Mouse (Mus musculus) limb, embryonic 13.5 days (tissue): ENCODE results near the gene Ptpn9. TPM values are rescaled to one million over a fixed set of nuclear protein-coding genes. Genes with fewer than 3 reads are reported as not detected.

ENCODE experiments used
- ATAC-seq: fragments of 200-750 bp; cut with Nextera tagmentation; 2 replicates; pipeline ENCODE4 v1.8.0; 2017; ENCODE audit warnings: low read depth, moderate number of reproducible peaks, moderate TSS enrichment; ENCODE audit not compliant: low FRiP score
- H3K27ac ChIP-seq: fragments of 300-500 bp; sonication (generic); 2 replicates; pipeline ENCODE4 v1.5.1; 2015; ENCODE audit warnings: inconsistent platforms, mild to moderate bottlenecking, moderate library complexity
- H3K27me3 ChIP-seq: fragments of 300-500 bp; sonication (generic); 2 replicates; pipeline ENCODE4 v1.6.1; 2015; ENCODE audit warnings: mild to moderate bottlenecking, inconsistent platforms
- H3K36me3 ChIP-seq: fragments of 300-500 bp; sonication (generic); 2 replicates; pipeline ENCODE4 v1.6.1; 2015; ENCODE audit warnings: inconsistent platforms, mild to moderate bottlenecking, moderate library complexity
- H3K4me1 ChIP-seq: fragments of 300-500 bp; sonication (generic); 2 replicates; pipeline ENCODE4 v1.6.1; 2015; ENCODE audit warnings: inconsistent platforms
- H3K4me2 ChIP-seq: fragments of 300-500 bp; sonication (generic); replicated peaks from 2 replicates; pipeline ENCODE4 v1.6.1; 2015; ENCODE audit warnings: inconsistent platforms, mild to moderate bottlenecking, moderate library complexity
- H3K4me3 ChIP-seq: fragments of 300-500 bp; sonication (generic); 2 replicates; pipeline ENCODE4 v1.5.1; 2015; ENCODE audit warnings: moderate library complexity, mild to moderate bottlenecking, inconsistent platforms
- H3K9ac ChIP-seq: fragments of 300-500 bp; sonication (generic); 2 replicates; pipeline ENCODE4 v1.6.1; 2015; ENCODE audit warnings: mild to moderate bottlenecking, inconsistent platforms
- H3K9me3 ChIP-seq: fragments of 300-500 bp; sonication (generic); 2 replicates; pipeline ENCODE4 v1.6.1; 2016; ENCODE audit warnings: inconsistent platforms
- WGBS: fragments of 180-500 bp; shearing (Covaris S2); methylation state at CpG from one replicate; pipeline ENCODE4 v1.1.7; 2015; 5-methylcytosine and 5-hydroxymethylcytosine counted together
- polyA plus RNA-seq: library from polyadenylated mRNA; unstranded; fragments of >200 nt; fragmentation: Nextera tagmentation; extraction: Ambion mirVana; gene quantifications from 2 replicates; pipeline ENCODE4 v1.2.1, GENCODE M21; 2015

Gene Ptpn9
- polyA plus RNA-seq, 1 experiment from 2014 or later = 29.3 TPM

GRCm38 (mm10) chr9:57056237-57056636 lies 61.5 kb downstream of the Ptpn9 start:
- no peaks in the 10 kb centered on the region for H3K4me1 ChIP-seq
- H3K4me3 ChIP-seq = no peak overlapping the region
- no peaks in the 10 kb centered on the region for H3K9me3 ChIP-seq
- ATAC-seq = no peak
- H3K4me2 ChIP-seq = no peak overlapping the region
- H3K9ac ChIP-seq = no peak overlapping the region
- WGBS = 95% methylated on average over 1 of the region's 1 CpGs
- H3K36me3 ChIP-seq = peaks cover 76% of the 10 kb centered on the region
- no peaks in the 10 kb centered on the region for H3K27me3 ChIP-seq
- no peak overlapping the region for H3K27ac ChIP-seq

- H3K4me1 ChIP-seq = no peaks in the 10 kb centered on the region
- H3K9ac ChIP-seq = no peak overlapping the region
- peaks cover 55% of the 10 kb centered on the region for H3K36me3 ChIP-seq
- no peak overlapping the region for H3K4me2 ChIP-seq
- 98% methylated on average over 2 of the region's 2 CpGs for WGBS
- no peak for ATAC-seq
- no peak overlapping the region for H3K27ac ChIP-seq
- H3K4me3 ChIP-seq = no peak overlapping the region
- no peaks in the 10 kb centered on the region for H3K27me3 ChIP-seq
- no peaks in the 10 kb centered on the region for H3K9me3 ChIP-seq
Measured at GRCm38 (mm10) chr9:57064164-57064563, 69.4 kb downstream of the Ptpn9 start.

GRCm38 (mm10) chr9:57068266-57068665 lies 73.5 kb downstream of the Ptpn9 start:
- H3K9ac ChIP-seq = no peak overlapping the region
- H3K4me2 ChIP-seq = no peak overlapping the region
- H3K27ac ChIP-seq = no peak overlapping the region
- peaks cover 16% of the 10 kb centered on the region for H3K4me1 ChIP-seq
- WGBS = 74% methylated on average over 3 of the region's 3 CpGs
- no peaks in the 10 kb centered on the region for H3K9me3 ChIP-seq
- peaks cover 25% of the 10 kb centered on the region; the same call in 1 of the 2 replicates for H3K36me3 ChIP-seq
- no peaks in the 10 kb centered on the region for H3K27me3 ChIP-seq
- no peak for ATAC-seq
- no peak overlapping the region for H3K4me3 ChIP-seq

DNA sequence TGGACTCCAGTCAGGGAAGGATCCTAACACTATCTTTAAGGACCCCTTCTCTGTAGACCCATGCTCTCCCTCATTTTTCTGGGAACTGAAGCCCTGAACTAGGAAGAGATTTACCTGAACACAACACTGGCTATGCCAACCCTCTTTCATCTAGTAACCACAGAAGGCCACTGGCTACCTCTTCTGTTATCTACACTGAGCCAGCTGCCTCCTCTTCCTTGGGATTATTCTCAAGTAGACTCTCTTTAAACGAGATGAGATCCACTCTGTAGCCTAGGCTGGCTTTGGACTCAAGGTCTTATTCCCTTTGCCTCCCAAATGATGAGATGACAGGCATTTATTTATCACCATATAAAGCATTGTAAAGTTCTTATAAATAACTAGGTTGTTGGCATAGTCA lies 75.5 kb downstream of the Ptpn9 start:
- Histone ChIP-seq H3K36me3 (peaks cover 12% of the 10 kb centered on the region; the same call in 1 of the 2 replicates), H3K27me3 (no peaks in the 10 kb centered on the region), H3K9me3 (no peaks in the 10 kb centered on the region), H3K9ac (peak overlapping the region; percentile 43; the same call in 1 of the 2 replicates), H3K27ac (no peak overlapping the region), H3K4me2 (peak overlapping the region; percentile 80), H3K4me1 (peaks cover 28% of the 10 kb centered on the region), H3K4me3 (no peak overlapping the region)
- ATAC-seq = no peak
- WGBS = 61% methylated on average over 1 of the region's 1 CpGs

DNA sequence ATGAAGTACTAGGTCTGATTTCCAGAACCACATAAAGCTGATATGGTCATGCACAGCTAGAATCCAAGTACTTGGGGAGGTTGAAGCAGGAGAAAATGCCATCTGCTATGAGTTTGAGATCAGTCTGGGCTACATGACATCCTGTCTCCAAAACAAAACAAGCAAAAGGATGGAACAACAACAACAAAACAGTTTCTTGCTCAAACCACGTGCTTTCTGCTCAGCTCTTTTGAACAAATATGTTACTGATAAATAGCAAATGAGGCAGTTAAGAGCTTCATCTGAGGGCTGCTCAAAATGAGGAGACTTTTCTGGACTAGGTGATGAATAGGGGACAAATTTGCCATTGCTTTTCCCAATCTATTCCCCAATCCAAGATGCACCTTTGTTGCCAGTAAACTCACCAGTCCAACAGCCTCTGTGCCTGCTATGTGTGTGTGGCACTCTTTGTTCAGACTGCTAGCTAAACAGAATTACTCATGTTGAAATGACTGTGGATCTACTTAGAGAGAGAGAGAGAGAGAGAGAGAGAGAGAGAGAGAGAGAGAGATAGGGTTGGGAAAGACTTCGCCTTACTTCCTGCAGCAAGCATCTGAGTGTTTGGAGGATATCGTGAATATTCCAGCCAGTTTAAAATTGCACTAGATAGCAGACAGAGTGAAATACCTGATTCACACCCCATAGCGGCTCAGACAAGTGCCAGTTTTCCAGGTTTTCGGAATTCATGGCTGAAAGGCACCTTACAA lies 76.2 kb downstream of the Ptpn9 start:
- ATAC-seq = no peak
- no peaks in the 10 kb centered on the region for H3K9me3 ChIP-seq
- H3K4me2 ChIP-seq = peak overlapping the region; percentile 80
- peak overlapping the region; percentile 60 for H3K9ac ChIP-seq
- H3K36me3 ChIP-seq = 0 out of 2 replicates have a peak, but pooled peaks cover 6% of the 10 kb centered on the region
- peak overlapping the region; percentile 75 for H3K27ac ChIP-seq
- peak overlapping the region; percentile 94 for H3K4me3 ChIP-seq
- H3K27me3 ChIP-seq = no peaks in the 10 kb centered on the region
- WGBS = 24% methylated on average over 5 of the region's 5 CpGs
- H3K4me1 ChIP-seq = peaks cover 29% of the 10 kb centered on the region

DNA sequence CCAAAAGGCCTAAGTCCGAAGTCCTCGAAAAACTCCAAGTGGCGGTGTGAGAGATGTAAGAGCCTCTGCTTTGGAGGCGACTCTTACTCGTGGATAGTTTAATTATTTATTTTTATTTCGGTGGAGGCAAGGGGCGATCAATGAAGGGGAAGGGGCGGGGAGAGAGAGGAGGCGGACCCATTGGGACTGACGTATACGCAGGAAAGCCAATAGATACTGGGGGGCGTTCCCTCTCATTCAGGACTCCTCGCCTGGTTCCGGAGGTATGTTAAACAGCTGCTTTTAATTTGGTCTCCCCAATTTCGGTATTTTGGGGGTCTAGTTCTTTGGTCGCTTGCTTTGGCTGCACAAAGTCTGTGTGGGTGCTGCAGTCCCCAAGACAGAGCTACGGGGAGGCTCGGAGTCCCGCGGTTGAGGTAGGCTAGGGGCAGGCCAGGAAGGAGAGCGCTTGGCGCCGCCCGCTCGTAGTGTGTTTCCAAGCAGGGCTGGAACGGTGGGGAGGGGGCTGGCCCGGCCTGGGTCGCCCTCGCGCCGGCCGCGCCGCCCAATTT lies 77.2 kb downstream of the Ptpn9 start, which contains the start of gene Sin3a:
Gene Sin3a, plus strand, starts transcription at position 240 of the 551 bp plus-strand sequence.
- Histone ChIP-seq H3K27ac (peak within 1 kb of the TSS; percentile 99), H3K4me2 (peak within 1 kb of the TSS; percentile 80), H3K9me3 (no peaks in the 10 kb centered on the region), H3K36me3 (0 out of 2 replicates have a peak, but pooled peaks cover 6% of the 10 kb centered on the region), H3K4me3 (peak within 1 kb of the TSS; percentile 94), H3K4me1 (peaks cover 29% of the 10 kb centered on the region), H3K27me3 (no peaks in the 10 kb centered on the region), H3K9ac (peak within 1 kb of the TSS; percentile 88)
- WGBS = under 1% methylated on average over 34 of the region's 34 CpGs
- no peak for ATAC-seq

GRCm38 (mm10) chr9:57072526-57072988 lies 77.8 kb downstream of the Ptpn9 start:
- no peak for ATAC-seq
- H3K4me3 ChIP-seq = peak overlapping the region; percentile 94
- peak overlapping the region; percentile 88 for H3K9ac ChIP-seq
- peaks cover 33% of the 10 kb centered on the region for H3K4me1 ChIP-seq
- no peaks in the 10 kb centered on the region for H3K27me3 ChIP-seq
- peak overlapping the region; percentile 80 for H3K4me2 ChIP-seq
- peak overlapping the region; percentile 99 for H3K27ac ChIP-seq
- no peaks in the 10 kb centered on the region for H3K36me3 ChIP-seq
- WGBS = under 1% methylated on average over 40 of the region's 40 CpGs
- H3K9me3 ChIP-seq = no peaks in the 10 kb centered on the region

DNA sequence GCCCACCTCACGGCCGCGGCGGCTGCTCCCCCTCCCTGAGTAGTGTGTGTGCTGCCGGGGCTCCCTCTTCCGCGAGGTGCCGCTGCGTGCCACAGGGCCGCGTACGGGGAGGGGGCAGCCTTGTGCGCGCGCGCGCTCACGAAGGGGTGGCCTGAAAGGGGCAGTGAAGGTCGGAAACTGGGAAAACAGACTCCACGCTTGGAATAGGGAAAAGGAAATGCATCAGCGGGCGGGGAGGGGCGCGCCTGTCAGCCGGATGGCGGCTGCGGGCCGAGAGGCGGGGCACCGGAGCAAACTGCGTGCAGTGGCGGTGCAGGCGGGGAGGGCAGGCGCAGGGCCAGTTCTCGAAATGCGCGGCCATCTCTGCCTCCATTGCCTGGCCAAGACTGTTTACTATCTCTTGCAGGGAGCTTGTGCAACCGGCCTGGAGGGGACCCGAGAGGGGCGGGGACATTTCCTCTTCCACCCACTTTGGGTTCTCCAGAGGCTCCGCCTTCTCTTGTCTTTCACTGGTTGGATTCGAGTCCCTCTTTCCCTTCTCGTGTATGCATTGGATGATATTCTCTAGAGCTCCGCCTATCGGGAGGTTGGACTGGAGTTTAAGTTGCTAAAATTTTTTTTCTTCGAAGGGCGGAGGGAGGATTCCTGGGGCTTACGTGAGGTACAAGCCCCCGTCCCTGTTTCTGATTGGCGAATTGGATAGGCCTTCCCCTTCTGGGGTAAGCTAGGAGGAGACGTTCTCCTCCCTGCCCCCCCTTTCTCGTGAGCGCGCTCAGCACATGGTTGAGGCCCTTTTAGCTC lies 78.5 kb downstream of the Ptpn9 start:
- Histone ChIP-seq H3K36me3 (no peaks in the 10 kb centered on the region), H3K4me1 (peaks cover 33% of the 10 kb centered on the region), H3K9me3 (no peaks in the 10 kb centered on the region), H3K4me3 (peak overlapping the region; percentile 94), H3K27ac (peak overlapping the region; percentile 99), H3K4me2 (peak overlapping the region; percentile 91), H3K27me3 (no peaks in the 10 kb centered on the region), H3K9ac (peak overlapping the region; percentile 88)
- WGBS = 0% methylated on average over 54 of the region's 54 CpGs
- ATAC-seq = peak; percentile 77

GRCm38 (mm10) chr9:57073790-57074094 lies 79.0 kb downstream of the Ptpn9 start:
- under 1% methylated on average over 15 of the region's 15 CpGs for WGBS
- H3K4me3 ChIP-seq = peak overlapping the region; percentile 94
- H3K36me3 ChIP-seq = no peaks in the 10 kb centered on the region
- peak overlapping the region; percentile 81 for H3K9ac ChIP-seq
- H3K4me1 ChIP-seq = peaks cover 33% of the 10 kb centered on the region
- no peaks in the 10 kb centered on the region for H3K9me3 ChIP-seq
- H3K27ac ChIP-seq = peak overlapping the region; percentile 93
- peak overlapping the region; percentile 91 for H3K4me2 ChIP-seq
- H3K27me3 ChIP-seq = no peaks in the 10 kb centered on the region
- ATAC-seq = no peak

DNA sequence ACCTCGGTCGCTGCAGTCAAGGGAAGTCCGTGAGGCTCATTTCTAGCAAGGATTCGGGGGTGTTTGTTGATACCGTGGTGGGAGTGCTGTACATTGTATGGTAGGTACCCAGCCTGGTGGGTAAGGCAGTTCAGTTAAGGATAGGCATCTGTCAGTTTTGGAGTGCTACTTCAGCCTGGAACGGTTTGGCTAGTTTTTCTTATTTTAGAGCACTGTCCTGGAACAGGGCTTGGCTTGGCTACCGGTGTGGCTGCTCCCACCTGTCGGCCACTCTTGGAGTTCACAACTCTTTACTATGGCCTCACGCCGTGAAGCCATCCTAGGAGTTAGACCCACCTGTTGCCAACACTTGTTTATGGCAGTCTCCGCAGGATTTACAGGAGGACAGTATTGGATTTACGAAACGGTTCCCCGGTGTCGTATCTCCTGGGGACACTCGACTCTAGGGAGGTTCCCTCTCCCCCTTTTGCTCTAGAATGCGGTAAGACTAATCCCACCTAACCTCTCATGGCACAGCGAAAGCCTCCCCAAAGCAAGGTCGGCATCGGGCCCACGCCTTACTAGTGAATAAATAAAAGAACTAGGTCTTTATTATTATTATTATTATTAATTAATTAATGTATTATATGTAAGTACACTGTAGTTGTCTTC lies 79.6 kb downstream of the Ptpn9 start:
- Histone ChIP-seq H3K27me3 (no peaks in the 10 kb centered on the region), H3K27ac (peak overlapping the region; percentile 93), H3K4me2 (peak overlapping the region; percentile 91), H3K36me3 (no peaks in the 10 kb centered on the region), H3K4me1 (peaks cover 33% of the 10 kb centered on the region), H3K4me3 (peak overlapping the region; percentile 94), H3K9ac (peak overlapping the region; percentile 81), H3K9me3 (no peaks in the 10 kb centered on the region)
- WGBS = 4% methylated on average over 21 of the region's 21 CpGs
- no peak for ATAC-seq

- Histone ChIP-seq H3K4me1 (peaks cover 31% of the 10 kb centered on the region), H3K9ac (peak overlapping the region; percentile 81), H3K4me2 (peak overlapping the region; percentile 91), H3K4me3 (peak overlapping the region; percentile 94), H3K27ac (peak overlapping the region; percentile 93), H3K9me3 (no peaks in the 10 kb centered on the region), H3K27me3 (no peaks in the 10 kb centered on the region), H3K36me3 (no peaks in the 10 kb centered on the region)
- WGBS = 6% methylated on average over 17 of the region's 17 CpGs
- ATAC-seq = no peak
Measured at GRCm38 (mm10) chr9:57074822-57075603, 80.3 kb downstream of the Ptpn9 start.
